Comparison of ENCODE assay signal across 9 mouse cellular contexts in genomic region chr11:12290911-12291653, GRCm38 (mm10).
DNase-seq lines count a peak whose midpoint lies in the region; ATAC-seq and TF ChIP-seq lines count a peak whose summit lies in the region.
"Had no signal": no experiment of that assay in that cellular context is flagged by ENCODE, and none has a peak within 500 bp of the region (broad histone marks: within the 10 kb centered on the region; RNA-seq: fewer than 3 reads in every experiment).

No protein-coding gene starts in this region.

- TF ChIP-seq POLR2A in lung, adult 2 months (IDR thresholded peaks at IDR 0.05; ENCODE audit: borderline replicate concordance, extremely low read depth, low read depth, low read length), result no peak

- DNase-seq in Patski (ENCODE audit: low read depth, low spot score), result no peak
- peak; percentile 44 for DNase-seq in cerebellum, adult 11 months
- peak; percentile 82 for DNase-seq in heart, postnatal 4 days
- DNase-seq in layer of hippocampus, adult 18-20 months (ENCODE audit: low spot score in 2 of 2), result peak; percentile 35 to 84
- peak; percentile 45 for DNase-seq in lung, adult 2 months
- peak; percentile 97 for DNase-seq in retina, embryonic 14.5 days (ENCODE audit: low spot score)

- CTCF ChIA-PET in Patski (lab: Charles Lee), result interaction anchor here (0.7 to 2.9 kb wide), 16 partner anchors 10 to 483 kb away, joined by 3 to 14 read pairs (median 4); partner anchors contain the start of gene Fignl1

- no peak overlapping the region for H3K4me3 ChIP-seq in lung, adult 2 months (replicated peaks; ENCODE audit: extremely low read depth, low read depth, low read length)
- H3K4me3 ChIP-seq: liver, embryonic 15.5 days had no signal

- H3K4me1 ChIP-seq in lung, adult 2 months (ENCODE audit: control insufficient read depth, insufficient read depth, low read length), result peaks cover 2% of the 10 kb centered on the region; the same call in 1 of the 2 replicates
- H3K4me1 ChIP-seq: liver, embryonic 15.5 days had no signal

- WGBS in lung, adult 2 months, result 43% methylated on average over 7 of the region's 7 CpGs

- POLR2A ChIA-PET in Patski (lab: Charles Lee), result no interaction called here

- H3K27me3 ChIP-seq in Patski, result no peaks in the 10 kb centered on the region
- H3K27me3 ChIP-seq: liver, embryonic 15.5 days had no signal

- no peak for ATAC-seq in Patski
- peak; percentile 71 for ATAC-seq in frontal cortex, adult (ENCODE audit: low TSS enrichment)
- no peak for ATAC-seq in activated CD4-positive, CD25-positive, alpha-beta regulatory T cell, adult 4 months

- in situ Hi-C loops in Patski (cut with MboI; ENCODE audit: low pct_unique_long_range_greater_than_20kb), result no loop called here

- peak; percentile 86 for TF ChIP-seq CTCF in Patski (IDR thresholded peaks at IDR 0.05)
- TF ChIP-seq CTCF in lung, adult 2 months (IDR thresholded peaks at IDR 0.05; ENCODE audit: insufficient read depth, low read length), result peak; percentile 8; the same call in 1 of the 2 replicates
